Mouse (Mus musculus): ENCODE data around the gene Pard3b.

DNA sequence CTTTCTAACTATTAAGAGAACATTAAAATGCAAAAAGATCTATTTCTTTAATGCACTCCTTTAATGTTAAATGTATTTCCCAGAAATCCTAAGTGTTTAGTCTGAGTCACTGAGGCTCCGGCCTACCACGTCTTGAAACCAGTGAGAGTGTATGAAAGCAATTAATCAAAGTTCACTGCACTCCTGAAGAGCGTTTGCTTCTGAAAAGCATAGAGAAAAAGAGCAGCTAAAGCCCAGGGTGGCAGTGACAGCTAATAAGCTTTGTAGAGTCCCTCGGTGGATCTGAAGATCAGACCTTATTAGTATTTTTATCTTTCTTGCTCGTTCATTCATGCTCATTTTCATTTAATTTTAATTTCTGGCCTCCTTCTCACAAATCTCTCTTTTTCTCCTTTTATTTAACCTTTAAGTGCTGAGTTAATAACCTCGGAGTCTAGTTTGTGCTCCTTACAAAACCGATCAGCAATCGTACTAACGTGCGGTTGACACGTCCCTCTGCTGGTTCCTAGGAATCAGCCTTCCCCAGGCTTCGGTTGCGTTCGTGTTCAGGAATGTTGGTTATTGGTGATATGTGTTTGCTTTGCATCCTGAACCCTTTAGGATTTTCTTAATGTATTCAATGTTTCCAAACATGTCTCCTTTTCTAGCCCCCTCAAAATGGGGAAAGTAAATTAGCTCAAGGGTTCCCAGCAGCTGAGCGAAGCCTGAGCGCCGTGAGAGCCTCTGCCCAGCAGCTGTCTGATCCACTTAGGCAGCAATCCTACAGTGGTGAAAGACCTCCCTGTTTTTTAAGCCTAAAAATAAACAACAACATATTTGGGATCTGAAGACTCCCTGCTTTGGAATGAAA, 790.9 kb downstream of the Pard3b start:
- no peak for TF ChIP-seq CTCF (IDR thresholded peaks at IDR 0.05; ENCODE audit: low read depth)
- TF ChIP-seq EP300 (IDR thresholded peaks at IDR 0.05; ENCODE audit: low read depth) = no peak
